In genomic region chr6:51097488-51097887, GRCm38 (mm10) we compare ENCODE assay signal across 27 mouse cellular contexts.
DNase-seq lines count a peak whose midpoint lies in the region; ATAC-seq lines count a peak whose summit lies in the region.
"Had no signal": no experiment of that assay in that cellular context is flagged by ENCODE, and none has a peak within 500 bp of the region (broad histone marks: within the 10 kb centered on the region; RNA-seq: fewer than 3 reads in every experiment).

No protein-coding gene starts in this region.

- whole genome bisulfite sequencing in heart, embryonic 10.5 days, result 86% methylated on average over 6 of the region's 6 CpGs
- WGBS in kidney, embryonic 15.5 days, result 22% methylated on average over 6 of the region's 6 CpGs
- WGBS in embryonic facial prominence, embryonic 10.5 days, result 88% methylated on average over 6 of the region's 6 CpGs

- no peaks in the 10 kb centered on the region for H3K9me3 ChIP-seq in heart, embryonic 10.5 days
- H3K9me3 ChIP-seq in kidney, embryonic 15.5 days (replicated peaks), result no peaks in the 10 kb centered on the region
- H3K9me3 ChIP-seq in embryonic facial prominence, embryonic 10.5 days, result no peaks in the 10 kb centered on the region
- H3K9me3 ChIP-seq: embryonic facial prominence, embryonic 13.5 days; forebrain, embryonic 12.5 days; forebrain, embryonic 15.5 days; G1E; heart, embryonic 13.5 days had no signal

- peak; percentile 80 for DNase-seq in heart, adult 11 months
- DNase-seq in heart, embryonic 10.5 days (ENCODE audit: low spot score), result no peak
- DNase-seq in kidney, postnatal 14 days, result no peak
- no peak for DNase-seq in embryonic facial prominence, embryonic 10.5 days (ENCODE audit: low spot score)
- DNase-seq in urinary bladder, postnatal 10 days (ENCODE audit: low spot score), result no peak
- DNase-seq: adrenal gland, postnatal 10 days; adrenal gland, postnatal 36 days; B cell, adult 2 months; cerebellum, adult 18-20 months; cerebellum, adult 9-10 months; cerebellum, postnatal 14 days; gastrocnemius, postnatal 10 days; heart, adult 18-20 months; heart, postnatal 14 days; heart, postnatal 4 days had no signal

- no peaks in the 10 kb centered on the region for H3K4me1 ChIP-seq in heart, embryonic 10.5 days
- H3K4me1 ChIP-seq in kidney, embryonic 15.5 days, result peaks cover 14% of the 10 kb centered on the region; the same call in 1 of the 2 replicates
- H3K4me1 ChIP-seq in embryonic facial prominence, embryonic 10.5 days, result peaks cover 6% of the 10 kb centered on the region
- H3K4me1 ChIP-seq: embryonic facial prominence, embryonic 13.5 days; forebrain, embryonic 12.5 days; forebrain, embryonic 15.5 days; heart, embryonic 13.5 days had no signal

- H3K4me3 ChIP-seq in heart, embryonic 10.5 days, result no peak overlapping the region
- no peak overlapping the region for H3K4me3 ChIP-seq in kidney, embryonic 15.5 days (replicated peaks)
- H3K4me3 ChIP-seq in embryonic facial prominence, embryonic 10.5 days, result no peak overlapping the region
- H3K4me3 ChIP-seq: embryonic facial prominence, embryonic 13.5 days; erythroblast, embryonic 14.5 days; forebrain, embryonic 12.5 days; forebrain, embryonic 15.5 days; heart, embryonic 13.5 days had no signal

- no peak overlapping the region for H3K27ac ChIP-seq in heart, embryonic 10.5 days
- H3K27ac ChIP-seq in kidney, embryonic 15.5 days, result peak overlapping the region; percentile 28; the same call in 1 of the 2 replicates
- 0 out of 2 replicates have a peak overlapping the region, but pooled peaks have one; percentile 1 for H3K27ac ChIP-seq in embryonic facial prominence, embryonic 10.5 days (replicated peaks)
- H3K27ac ChIP-seq: embryonic facial prominence, embryonic 13.5 days; forebrain, embryonic 12.5 days; forebrain, embryonic 15.5 days; heart, embryonic 13.5 days; hindbrain, embryonic 14.5 days; hindbrain, postnatal 0 days had no signal

- no peak overlapping the region for H3K9ac ChIP-seq in kidney, embryonic 15.5 days
- H3K9ac ChIP-seq: embryonic facial prominence, embryonic 13.5 days; forebrain, embryonic 12.5 days; forebrain, embryonic 15.5 days; heart, embryonic 13.5 days; hindbrain, embryonic 14.5 days had no signal

- no peaks in the 10 kb centered on the region for H3K36me3 ChIP-seq in heart, embryonic 10.5 days
- no peaks in the 10 kb centered on the region for H3K36me3 ChIP-seq in kidney, embryonic 15.5 days
- H3K36me3 ChIP-seq in embryonic facial prominence, embryonic 10.5 days (replicated peaks), result no peaks in the 10 kb centered on the region
- H3K36me3 ChIP-seq: embryonic facial prominence, embryonic 13.5 days; forebrain, embryonic 12.5 days; forebrain, embryonic 15.5 days; G1E; heart, embryonic 13.5 days had no signal

- ATAC-seq in kidney, embryonic 15.5 days (replicated peaks; ENCODE audit: low FRiP score), result peak; percentile 33; the same call in 1 of the 2 replicates
- ATAC-seq: forebrain, embryonic 15.5 days; hindbrain, postnatal 0 days; inflammation-experienced regulatory T-cells, adult 6 months; Patski had no signal

- no peak overlapping the region for H3K4me2 ChIP-seq in kidney, embryonic 15.5 days
- H3K4me2 ChIP-seq: embryonic facial prominence, embryonic 13.5 days; forebrain, embryonic 12.5 days; forebrain, embryonic 15.5 days; heart, embryonic 13.5 days; hindbrain, embryonic 14.5 days had no signal

- no peaks in the 10 kb centered on the region for H3K27me3 ChIP-seq in heart, embryonic 10.5 days (ENCODE audit: insufficient read depth, poor library complexity, severe bottlenecking)
- no peaks in the 10 kb centered on the region for H3K27me3 ChIP-seq in kidney, embryonic 15.5 days
- no peaks in the 10 kb centered on the region for H3K27me3 ChIP-seq in embryonic facial prominence, embryonic 10.5 days (replicated peaks; ENCODE audit: low read depth, poor library complexity, severe bottlenecking)
- H3K27me3 ChIP-seq: CH12.LX; embryonic facial prominence, embryonic 13.5 days; forebrain, embryonic 12.5 days; forebrain, embryonic 15.5 days; heart, embryonic 13.5 days; Patski had no signal
